Mouse (Mus musculus): ENCODE measurements around the gene Phf3.

- no peak for TF ChIP-seq CTCF (IDR thresholded peaks at IDR 0.05; ENCODE audit: low read depth)
- no peak for TF ChIP-seq EP300 (IDR thresholded peaks at IDR 0.05; ENCODE audit: low read depth)
Measured at GRCm38 (mm10) chr1:30819414-30819813, 54.3 kb downstream of the Phf3 start.

Measured in heart, postnatal 0 days (tissue).